Mouse (Mus musculus): ENCODE measurements around the gene Ap5z1. TPM values are rescaled to one million over a fixed set of nuclear protein-coding genes. Genes with fewer than 3 reads are reported as not detected.

The Ap5z1 gene
- polyA plus RNA-seq, 1 experiment from 2014 or later, result 20.7 TPM

DNA sequence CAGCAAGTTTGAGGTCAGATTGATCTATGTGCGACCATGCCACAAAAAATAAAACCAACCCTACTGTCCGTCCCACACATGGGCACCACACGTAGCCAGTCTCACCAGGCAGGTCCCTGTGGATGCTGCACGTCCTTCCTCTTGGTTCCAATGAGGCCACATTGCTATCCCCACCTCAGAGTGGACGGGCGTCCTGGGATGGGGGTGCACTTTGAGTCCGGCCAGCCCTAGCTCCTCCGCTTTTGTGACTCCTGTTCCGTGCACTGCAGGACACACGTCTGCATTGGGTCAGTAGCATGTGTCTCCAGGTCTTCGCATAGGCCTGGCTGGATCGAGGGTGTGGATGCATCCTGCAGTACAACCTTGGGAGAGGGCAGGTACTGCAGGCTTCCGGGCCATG is 4.6 kb downstream of the Ap5z1 start:
- 96% methylated on average over 12 of the region's 13 CpGs for WGBS (ENCODE audit: missing documents)
- Histone ChIP-seq H3K4me3 (ENCODE audit: inconsistent target) (no peak overlapping the region), H3K79me2 (ENCODE audit: inconsistent target) (peaks cover 27% of the 10 kb centered on the region), H3K27ac (no peak overlapping the region), H3K36me3 (ENCODE audit: inconsistent target) (peaks cover 56% of the 10 kb centered on the region)

DNA sequence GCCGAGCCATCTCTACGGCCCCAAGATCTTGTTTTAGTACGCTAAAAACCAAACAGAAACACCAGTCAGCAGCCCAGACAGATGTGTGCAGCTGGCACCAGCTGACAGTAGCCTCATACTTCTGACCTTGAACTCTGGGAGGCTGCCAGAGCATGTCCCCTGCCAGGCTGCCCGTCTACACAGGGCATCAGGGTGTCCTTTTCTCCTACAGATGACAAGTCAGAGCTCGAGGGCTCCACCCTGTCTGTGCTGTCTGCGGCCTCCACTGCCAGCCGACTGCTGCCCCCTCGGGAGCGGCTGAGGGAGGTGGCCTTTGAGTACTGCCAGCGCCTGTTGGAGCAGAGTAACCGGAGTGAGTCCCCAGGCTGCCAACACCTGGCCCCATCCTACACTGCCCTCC is 6.1 kb downstream of the Ap5z1 start:
- no peak overlapping the region for H3K4me3 ChIP-seq (ENCODE audit: inconsistent target)
- 99% methylated on average over 11 of the region's 11 CpGs for WGBS (ENCODE audit: missing documents)
- peaks cover 71% of the 10 kb centered on the region for H3K36me3 ChIP-seq (ENCODE audit: inconsistent target)
- H3K79me2 ChIP-seq (ENCODE audit: inconsistent target), result peaks cover 19% of the 10 kb centered on the region
- no peak overlapping the region for H3K27ac ChIP-seq

DNA sequence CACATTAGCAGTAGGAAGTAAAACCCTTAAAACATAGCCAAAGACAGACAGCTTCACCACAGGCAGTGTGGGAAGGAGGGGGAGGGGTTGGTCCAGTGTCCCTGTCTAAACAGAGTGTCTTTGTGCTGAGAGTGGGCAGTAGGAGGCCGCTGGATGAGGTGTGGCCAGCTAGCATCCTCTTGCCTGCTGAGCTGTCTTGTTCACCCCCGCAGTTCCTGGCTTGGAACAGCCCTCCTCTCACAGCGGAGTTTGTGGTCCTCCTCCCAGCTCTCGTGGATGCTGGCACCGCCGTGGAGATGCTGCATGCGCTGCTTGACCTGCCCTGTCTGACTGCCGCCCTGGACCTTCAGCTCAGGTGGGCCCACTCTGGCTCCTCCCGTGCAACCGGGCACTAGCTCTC is 10.0 kb downstream of the Ap5z1 start:
- 94% methylated on average over 10 of the region's 10 CpGs for WGBS (ENCODE audit: missing documents)
- Histone ChIP-seq H3K36me3 (ENCODE audit: inconsistent target) (peaks cover 77% of the 10 kb centered on the region), H3K4me3 (ENCODE audit: inconsistent target) (no peak overlapping the region), H3K27ac (no peak overlapping the region), H3K79me2 (ENCODE audit: inconsistent target) (no peaks in the 10 kb centered on the region)

- Histone ChIP-seq H3K79me2 (ENCODE audit: inconsistent target) (no peaks in the 10 kb centered on the region), H3K4me3 (ENCODE audit: inconsistent target) (no peak overlapping the region), H3K27ac (no peak overlapping the region), H3K36me3 (ENCODE audit: inconsistent target) (peaks cover 61% of the 10 kb centered on the region)
- WGBS (ENCODE audit: missing documents), result 21% methylated on average over 7 of the region's 7 CpGs
Observed at GRCm38 (mm10) chr5:142475669-142476068, 11.9 kb downstream of the Ap5z1 start.

DNA sequence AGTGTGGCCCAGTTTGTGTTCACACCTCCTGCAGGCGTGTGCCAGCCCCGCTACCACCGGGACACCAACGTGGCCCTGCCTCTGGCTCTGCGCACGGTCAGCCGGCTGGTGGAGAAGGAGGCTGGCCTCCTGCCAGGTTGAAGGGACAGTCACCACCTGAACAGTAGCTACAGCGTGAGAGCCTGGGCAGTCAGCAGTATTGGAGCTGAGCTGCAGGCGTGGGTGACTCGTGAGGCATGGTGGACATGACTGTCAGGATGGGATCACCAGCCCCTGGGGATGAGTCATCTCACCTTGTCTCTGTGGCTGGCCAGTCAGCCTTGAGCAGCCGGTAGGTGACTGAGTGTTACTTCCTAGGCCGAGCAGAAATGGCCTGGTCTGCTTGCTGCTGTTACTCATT is 13.6 kb downstream of the Ap5z1 start:
- Histone ChIP-seq H3K27ac (no peak overlapping the region), H3K4me3 (ENCODE audit: inconsistent target) (no peak overlapping the region), H3K79me2 (ENCODE audit: inconsistent target) (no peaks in the 10 kb centered on the region), H3K36me3 (ENCODE audit: inconsistent target) (peaks cover 50% of the 10 kb centered on the region)
- WGBS (ENCODE audit: missing documents), result 85% methylated on average over 10 of the region's 12 CpGs

GRCm38 (mm10) chr5:142477866-142478615 is 14.3 kb downstream of the Ap5z1 start:
- Histone ChIP-seq H3K4me3 (ENCODE audit: inconsistent target) (no peak overlapping the region), H3K27ac (no peak overlapping the region), H3K79me2 (ENCODE audit: inconsistent target) (no peaks in the 10 kb centered on the region), H3K36me3 (ENCODE audit: inconsistent target) (peaks cover 47% of the 10 kb centered on the region)
- 86% methylated on average over 5 of the region's 5 CpGs for WGBS (ENCODE audit: missing documents)

DNA sequence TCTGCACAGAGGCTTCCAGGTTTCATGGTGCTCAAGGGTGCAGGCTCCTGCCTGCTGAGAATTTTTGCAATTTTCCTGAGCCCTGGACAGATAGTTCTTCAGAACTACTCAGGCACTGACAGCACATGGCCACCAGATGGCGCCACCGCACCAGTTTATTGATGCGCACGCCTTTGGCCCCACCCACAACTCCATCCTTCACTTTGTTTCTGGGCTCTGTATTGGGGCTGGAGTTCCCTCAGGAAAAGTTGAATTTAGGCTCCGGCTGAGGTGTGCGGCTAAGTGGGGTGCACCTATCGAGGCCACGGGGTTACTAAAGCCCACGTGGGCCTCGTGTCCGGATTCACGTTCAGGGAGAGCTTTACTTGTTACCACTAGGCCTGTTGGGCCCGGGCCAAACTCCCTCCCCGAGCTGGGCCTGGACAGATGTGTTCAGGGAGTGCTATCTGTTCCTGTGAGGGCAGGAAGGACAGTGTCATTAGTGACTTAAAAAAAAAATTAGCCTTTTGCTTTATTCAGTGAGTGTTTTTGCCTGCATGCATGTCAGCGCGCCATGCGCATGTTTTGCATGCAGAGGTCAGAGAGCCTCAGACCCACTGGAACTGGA is 15.2 kb downstream of the Ap5z1 start:
- Histone ChIP-seq H3K36me3 (ENCODE audit: inconsistent target) (peaks cover 40% of the 10 kb centered on the region), H3K4me3 (ENCODE audit: inconsistent target) (no peak overlapping the region), H3K79me2 (ENCODE audit: inconsistent target) (no peaks in the 10 kb centered on the region), H3K27ac (no peak overlapping the region)
- 46% methylated on average over 17 of the region's 17 CpGs for WGBS (ENCODE audit: missing documents)

DNA sequence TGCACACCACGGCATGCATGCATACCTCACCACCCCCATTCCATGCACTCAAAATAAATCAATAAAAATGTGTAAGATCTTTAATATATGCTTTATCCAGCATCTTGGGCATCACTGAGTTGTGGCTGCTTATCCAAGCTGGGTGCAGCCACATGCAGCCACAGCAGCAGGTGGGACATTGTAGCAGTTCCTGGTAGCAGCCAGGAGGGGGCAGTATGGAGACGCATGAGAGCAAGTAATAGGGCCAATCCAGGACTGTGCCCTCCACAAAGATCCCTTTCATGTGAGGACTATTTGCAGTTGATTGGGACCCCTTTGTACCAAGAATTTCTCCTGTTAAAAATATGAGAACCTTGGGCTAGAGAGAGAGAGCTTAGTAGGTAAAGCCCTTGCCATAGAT is 18.8 kb downstream of the Ap5z1 start:
- no peaks in the 10 kb centered on the region for H3K79me2 ChIP-seq (ENCODE audit: inconsistent target)
- peaks cover 10% of the 10 kb centered on the region; the same call in 1 of the 2 replicates for H3K36me3 ChIP-seq (ENCODE audit: inconsistent target)
- 77% methylated on average over 2 of the region's 2 CpGs for WGBS (ENCODE audit: missing documents)
- no peak overlapping the region for H3K4me3 ChIP-seq (ENCODE audit: inconsistent target)
- H3K27ac ChIP-seq, result no peak overlapping the region

DNA sequence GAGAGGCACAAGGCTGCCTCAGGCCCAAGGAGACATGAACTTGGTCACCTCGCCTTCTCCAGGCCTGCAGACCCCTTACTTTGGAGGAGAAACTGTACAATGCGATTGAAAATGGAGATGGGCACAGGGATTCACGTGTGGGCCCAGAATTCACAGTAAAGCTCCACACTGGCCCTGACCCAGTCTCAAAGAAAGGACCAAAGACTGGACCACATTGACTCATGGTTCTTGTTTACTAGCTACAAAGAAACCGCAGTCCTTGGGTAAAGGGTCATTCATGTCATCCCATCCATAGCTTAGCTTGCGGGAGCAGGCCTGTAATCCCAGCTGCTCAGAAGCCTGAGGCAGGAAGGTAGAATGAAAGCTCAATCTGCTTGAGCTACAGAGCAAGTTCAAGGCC is 19.8 kb downstream of the Ap5z1 start:
- H3K27ac ChIP-seq, result no peak overlapping the region
- H3K79me2 ChIP-seq (ENCODE audit: inconsistent target), result no peaks in the 10 kb centered on the region
- H3K4me3 ChIP-seq (ENCODE audit: inconsistent target), result no peak overlapping the region
- no peaks in the 10 kb centered on the region for H3K36me3 ChIP-seq (ENCODE audit: inconsistent target)
- 95% methylated on average over 5 of the region's 5 CpGs for WGBS (ENCODE audit: missing documents)

DNA sequence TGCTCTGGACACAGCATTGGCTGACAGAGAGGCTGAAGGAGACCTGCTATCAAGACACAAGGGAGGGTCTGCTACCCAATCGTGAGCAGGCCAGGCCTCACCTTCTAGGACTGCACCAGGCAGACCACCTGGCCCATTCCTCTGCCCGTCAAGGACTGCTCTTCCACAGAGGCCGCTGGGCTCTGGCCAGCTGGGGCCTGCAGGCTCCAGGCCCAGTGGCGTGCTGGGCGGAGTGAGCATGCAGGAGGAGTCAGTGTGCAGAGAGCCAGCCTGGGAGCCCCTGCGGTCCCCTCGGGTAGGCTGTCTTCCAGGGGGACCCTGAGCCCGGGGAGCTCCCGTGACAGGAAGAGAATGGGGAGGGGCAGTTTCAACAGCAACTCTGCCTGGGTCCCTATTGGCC is 22.9 kb downstream of the Ap5z1 start:
- Histone ChIP-seq H3K79me2 (ENCODE audit: inconsistent target) (no peaks in the 10 kb centered on the region), H3K36me3 (ENCODE audit: inconsistent target) (no peaks in the 10 kb centered on the region)

DNA sequence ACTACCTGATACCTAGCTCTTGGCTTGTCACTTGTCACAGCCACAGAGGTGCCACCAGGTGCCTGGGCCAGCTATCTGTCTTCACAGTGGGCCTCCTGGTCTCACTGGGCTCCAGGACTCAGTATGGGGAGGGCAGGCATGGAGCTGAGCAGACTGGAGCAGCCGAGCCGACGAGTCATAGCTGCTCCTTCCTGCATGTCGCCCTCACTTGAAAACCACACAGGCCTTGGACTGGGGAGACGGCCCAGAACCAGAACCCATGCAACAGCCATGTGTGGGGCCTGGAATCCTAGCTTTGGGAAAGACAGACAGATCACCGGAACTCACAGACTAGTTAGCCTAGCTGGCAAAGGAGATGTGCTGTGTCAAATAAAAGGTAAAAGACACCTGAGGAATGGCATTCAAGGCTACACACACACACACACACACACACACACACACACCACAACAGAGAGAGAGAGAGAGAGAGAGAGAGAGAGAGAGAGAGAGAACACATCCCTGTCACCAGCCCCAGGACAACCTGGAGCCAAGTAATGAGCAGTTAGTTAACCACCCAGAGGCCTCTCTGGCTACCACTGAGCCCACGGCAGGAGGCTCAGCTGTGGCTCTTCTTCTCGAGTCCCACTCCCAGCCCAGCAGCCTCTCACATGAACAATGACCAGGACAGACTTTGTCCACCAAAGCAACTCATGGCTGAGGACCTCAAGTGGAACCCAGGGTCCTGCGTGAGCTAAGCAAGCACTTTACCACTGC is 26.4 kb downstream of the Ap5z1 start:
- 54% methylated on average over 9 of the region's 9 CpGs for WGBS (ENCODE audit: missing documents)
- no peak overlapping the region for H3K27ac ChIP-seq

More for the DNA sequence above, 22.9 kb downstream of the Ap5z1 start:
- no peak overlapping the region for H3K4me3 ChIP-seq (ENCODE audit: inconsistent target)
- 80% methylated on average over 9 of the region's 9 CpGs for WGBS (ENCODE audit: missing documents)
- H3K27ac ChIP-seq, result no peak overlapping the region

GRCm38 (mm10) chr5:142493307-142493706 is 29.6 kb downstream of the Ap5z1 start:
- Histone ChIP-seq H3K36me3 (ENCODE audit: inconsistent target) (no peaks in the 10 kb centered on the region), H3K4me3 (ENCODE audit: inconsistent target) (no peak overlapping the region), H3K27ac (no peak overlapping the region), H3K79me2 (ENCODE audit: inconsistent target) (no peaks in the 10 kb centered on the region)
- 61% methylated on average over 3 of the region's 3 CpGs for WGBS (ENCODE audit: missing documents)

More for the DNA sequence above, 26.4 kb downstream of the Ap5z1 start:
- Histone ChIP-seq H3K4me3 (ENCODE audit: inconsistent target) (no peak overlapping the region), H3K79me2 (ENCODE audit: inconsistent target) (no peaks in the 10 kb centered on the region), H3K36me3 (ENCODE audit: inconsistent target) (no peaks in the 10 kb centered on the region)

DNA sequence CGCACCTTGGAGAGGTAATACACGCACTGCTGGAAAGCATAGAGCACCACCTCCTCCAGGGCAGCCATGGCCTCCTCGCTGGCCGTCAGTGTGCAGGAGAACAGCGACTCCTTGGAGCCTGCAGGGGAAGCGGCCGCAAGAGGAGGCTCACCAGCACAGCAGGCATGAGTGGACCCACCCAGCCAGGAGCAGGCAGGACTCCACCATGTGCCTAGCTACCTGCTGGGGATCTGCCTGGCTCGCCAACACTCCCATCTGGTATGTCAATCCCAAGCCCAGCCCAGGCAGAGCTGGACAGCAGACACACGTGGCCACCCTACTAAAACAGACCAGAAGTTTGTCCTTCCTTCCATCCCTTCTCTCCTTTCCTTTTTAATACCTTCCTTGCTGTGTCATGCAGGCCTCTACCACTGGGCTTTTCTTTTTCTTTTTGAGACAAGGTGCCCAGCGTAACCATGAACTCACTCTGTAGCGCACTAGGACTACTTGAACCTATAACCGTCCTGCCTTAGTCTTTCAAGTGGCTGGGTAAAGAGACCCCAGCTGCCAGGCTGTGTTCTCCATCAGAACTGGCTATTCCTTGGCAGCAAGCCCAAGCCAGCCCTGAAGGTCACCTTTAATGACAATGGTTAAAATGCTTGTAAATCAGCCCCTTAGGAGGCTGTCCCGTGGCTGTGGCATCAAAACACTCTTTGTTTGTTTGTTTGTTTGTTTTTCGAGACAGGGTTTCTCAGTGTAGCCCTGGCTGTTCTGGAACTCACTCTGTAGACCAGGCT is 31.8 kb downstream of the Ap5z1 start:
- Histone ChIP-seq H3K79me2 (ENCODE audit: inconsistent target) (no peaks in the 10 kb centered on the region), H3K36me3 (ENCODE audit: inconsistent target) (no peaks in the 10 kb centered on the region), H3K4me3 (ENCODE audit: inconsistent target) (no peak overlapping the region), H3K27ac (no peak overlapping the region)
- 75% methylated on average over 14 of the region's 14 CpGs for WGBS (ENCODE audit: missing documents)

DNA sequence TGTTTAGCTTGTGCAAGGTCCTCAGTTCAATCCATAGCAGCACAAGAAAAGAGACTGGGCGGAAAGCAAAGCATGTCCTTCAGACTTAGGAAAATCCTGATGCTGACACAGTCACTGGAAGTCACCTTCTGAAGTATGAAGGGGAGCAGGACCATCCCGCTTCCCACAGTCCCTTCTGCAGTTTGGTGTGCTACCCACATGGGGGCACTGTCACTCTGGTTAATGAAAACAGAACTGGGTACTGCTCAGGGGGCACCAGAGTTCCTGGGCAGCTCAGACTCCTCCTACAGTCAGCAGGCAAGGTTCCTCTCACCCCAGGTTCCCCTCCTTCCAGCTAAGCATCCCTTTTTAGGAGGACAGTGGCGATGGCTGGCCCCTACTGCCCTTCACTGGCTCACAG is 35.2 kb downstream of the Ap5z1 start:
- Histone ChIP-seq H3K79me2 (ENCODE audit: inconsistent target) (no peaks in the 10 kb centered on the region), H3K4me3 (ENCODE audit: inconsistent target) (no peak overlapping the region), H3K27ac (no peak overlapping the region), H3K36me3 (ENCODE audit: inconsistent target) (no peaks in the 10 kb centered on the region)
- 34% methylated on average over 3 of the region's 3 CpGs for WGBS (ENCODE audit: missing documents)

All from macrophage (primary cell).